Mouse (Mus musculus) kidney, postnatal 36 days (tissue): ENCODE results near the gene 4933427D14Rik.
A peak's percentile ranks its signal among the peaks of the same experiment; 100 is the strongest.
"Not testable (repeated sequence)": the region's sequence is repeated elsewhere in the genome, so short reads cannot be mapped to it uniquely, and the experiment has no call there.

Experiments
- DNase-seq, 2 experiments: peaks; one replicate each; pipeline ENCODE4 v3.0.0; 2021 to 2022; ENCODE audit warnings: mixed read lengths in 2 of 2

4933427D14Rik gene

GRCm38 (mm10) chr11:72196506-72196905 lies 10.8 kb downstream of the 4933427D14Rik start:
- DNase-seq, result no peak

GRCm38 (mm10) chr11:72194259-72194658 lies 13.0 kb downstream of the 4933427D14Rik start:
- no peak for DNase-seq

GRCm38 (mm10) chr11:72190857-72191256 lies 16.4 kb downstream of the 4933427D14Rik start:
- no peak for DNase-seq

- no peak for DNase-seq
These were observed 23.0 kb downstream of the 4933427D14Rik start for GRCm38 (mm10) chr11:72184252-72184651.

GRCm38 (mm10) chr11:72181136-72181535 lies 26.1 kb downstream of the 4933427D14Rik start:
- DNase-seq, result no peak

GRCm38 (mm10) chr11:72180556-72180955 lies 26.7 kb downstream of the 4933427D14Rik start:
- no peak for DNase-seq

GRCm38 (mm10) chr11:72176553-72176952 lies 30.7 kb downstream of the 4933427D14Rik start:
- no peak for DNase-seq

- DNase-seq, result no peak
These were observed 31.3 kb downstream of the 4933427D14Rik start for GRCm38 (mm10) chr11:72175966-72176365.

- DNase-seq, result no peak
These were observed 32.5 kb downstream of the 4933427D14Rik start for GRCm38 (mm10) chr11:72174721-72175120.

GRCm38 (mm10) chr11:72173506-72173905 lies 33.8 kb downstream of the 4933427D14Rik start:
- DNase-seq, result no peak

- DNase-seq, result not testable (repeated sequence)
These were observed 35.4 kb downstream of the 4933427D14Rik start for GRCm38 (mm10) chr11:72171906-72172305.

- DNase-seq, result peak; percentile 12 to 22
These were observed 37.4 kb downstream of the 4933427D14Rik start for GRCm38 (mm10) chr11:72169871-72170270.

- DNase-seq, result no peak
These were observed 44.1 kb downstream of the 4933427D14Rik start for GRCm38 (mm10) chr11:72163198-72163597.

- DNase-seq, result no peak
These were observed 50.6 kb downstream of the 4933427D14Rik start for GRCm38 (mm10) chr11:72156624-72157023.

GRCm38 (mm10) chr11:72155981-72156428 lies 51.3 kb downstream of the 4933427D14Rik start:
- DNase-seq, result no peak

GRCm38 (mm10) chr11:72155186-72155980 lies 51.9 kb downstream of the 4933427D14Rik start:
- DNase-seq, result no peak

- no peak for DNase-seq
These were observed 54.0 kb downstream of the 4933427D14Rik start for GRCm38 (mm10) chr11:72153122-72153862.

GRCm38 (mm10) chr11:72151120-72151519 lies 56.1 kb downstream of the 4933427D14Rik start:
- DNase-seq, result no peak

- DNase-seq, result no peak
These were observed 59.3 kb downstream of the 4933427D14Rik start for GRCm38 (mm10) chr11:72147910-72148309.

- peak; percentile 49 to 50 for DNase-seq
These were observed 61.4 kb downstream of the 4933427D14Rik start for GRCm38 (mm10) chr11:72145877-72146248.

GRCm38 (mm10) chr11:72145182-72145876 lies 61.9 kb downstream of the 4933427D14Rik start:
- peak; percentile 47 to 80 for DNase-seq

- DNase-seq, result peak; percentile 56 to 63
These were observed 64.4 kb downstream of the 4933427D14Rik start for GRCm38 (mm10) chr11:72142889-72143288.

GRCm38 (mm10) chr11:72140198-72140597 lies 67.1 kb downstream of the 4933427D14Rik start:
- peak; percentile 38 to 64 for DNase-seq
